Mouse (Mus musculus) cerebellum, adult 2 months (tissue): Measurements from ENCODE around the gene Kcnmb3. TPM values are rescaled to one million over a fixed set of nuclear protein-coding genes. Genes with fewer than 3 reads are reported as not detected.
"Not testable (repeated sequence)": the region's sequence is repeated elsewhere in the genome, so short reads cannot be mapped to it uniquely, and the experiment has no call there.

Experiments
- DNase-seq, 2 experiments: peaks; one replicate each; pipeline ENCODE4 v3.0.0; 2021
- H3K27ac ChIP-seq: fragments of 200-500 bp; 2 replicates; pipeline ENCODE4 v1.5.1; 2012; ENCODE audit warnings: low read length, control low read depth, inconsistent platforms; ENCODE audit not compliant: insufficient read depth
- H3K27me3 ChIP-seq: fragments of 200-500 bp; 2 replicates; pipeline ENCODE4 v1.6.1; 2012; ENCODE audit warnings: inconsistent platforms, mild to moderate bottlenecking, low read length, moderate library complexity; ENCODE audit not compliant: control insufficient read depth, insufficient read depth
- H3K4me1 ChIP-seq: fragments of 200-500 bp; 2 replicates; pipeline ENCODE4 v1.6.1; 2011; ENCODE audit warnings: low read length; ENCODE audit not compliant: control insufficient read depth, insufficient read depth
- H3K4me3 ChIP-seq: fragments of 200-500 bp; replicated peaks from 2 replicates; pipeline ENCODE3; 2011; ENCODE audit warnings: mild to moderate bottlenecking, low read depth, low read length, control low read depth; ENCODE audit not compliant: insufficient read depth
- CTCF ChIP-seq: fragments of 200-500 bp; IDR thresholded peaks from 2 replicates; pipeline ENCODE4 v1.5.1; 2011; ENCODE audit warnings: low read depth, mild to moderate bottlenecking, control low read depth, low read length, moderate library complexity, borderline replicate concordance; ENCODE audit not compliant: insufficient read depth
- POLR2A ChIP-seq: fragments of 200-500 bp; IDR thresholded peaks from 2 replicates; pipeline ENCODE4 v1.6.1; 2011; ENCODE audit warnings: low read length, control low read depth, borderline replicate concordance; ENCODE audit not compliant: insufficient read depth
- WGBS: fragments of 180-500 bp; shearing (Covaris S2); methylation state at CpG from one replicate; pipeline ENCODE4 v1.1.7; 2018; 5-methylcytosine and 5-hydroxymethylcytosine counted together
- polyA plus RNA-seq: library from polyadenylated mRNA; depleted of rRNA; stranded (reverse); fragments of >200 nt; gene quantifications from 2 replicates; pipeline ENCODE4 v1.2.3, GENCODE M21; 2012; rRNA removed

Kcnmb3 gene
- polyA plus RNA-seq, 1 experiment: 0.05 TPM

- Histone ChIP-seq H3K27ac (no peak overlapping the region), H3K4me3 (no peak overlapping the region), H3K4me1 (no peaks in the 10 kb centered on the region), H3K27me3 (no peaks in the 10 kb centered on the region)
- no peak for DNase-seq
- TF ChIP-seq POLR2A (no peak), CTCF (no peak)
- WGBS: 89% methylated on average over 11 of the region's 11 CpGs
These were observed 55.9 kb downstream of the Kcnmb3 start for GRCm38 (mm10) chr3:32436101-32436500.

GRCm38 (mm10) chr3:32434016-32434415 is 58.0 kb downstream of the Kcnmb3 start:
- no peak for DNase-seq
- Histone ChIP-seq H3K4me1 (peaks cover under 1% of the 10 kb centered on the region; the same call in 1 of the 2 replicates), H3K27ac (no peak overlapping the region), H3K27me3 (no peaks in the 10 kb centered on the region), H3K4me3 (no peak overlapping the region)
- no peak for TF ChIP-seq POLR2A
- TF ChIP-seq CTCF: no peak
- 52% methylated on average over 2 of the region's 2 CpGs for WGBS

GRCm38 (mm10) chr3:32430394-32430793 is 61.6 kb downstream of the Kcnmb3 start:
- Histone ChIP-seq H3K27ac (no peak overlapping the region), H3K4me1 (peaks cover 13% of the 10 kb centered on the region), H3K4me3 (no peak overlapping the region), H3K27me3 (no peaks in the 10 kb centered on the region)
- TF ChIP-seq CTCF: no peak
- TF ChIP-seq POLR2A: no peak
- WGBS: 44% methylated on average over 2 of the region's 2 CpGs
- DNase-seq: no peak

- peaks cover 13% of the 10 kb centered on the region for H3K4me1 ChIP-seq
- H3K4me3 ChIP-seq, DNase-seq, H3K27ac ChIP-seq, H3K27me3 ChIP-seq: not testable (repeated sequence)
These were observed 62.7 kb downstream of the Kcnmb3 start for GRCm38 (mm10) chr3:32429351-32429750.

- peak in 1 of 2 experiments; percentile 19 for DNase-seq
- WGBS: 21% methylated on average over 4 of the region's 4 CpGs
- no peaks in the 10 kb centered on the region for H3K27me3 ChIP-seq
- H3K27ac ChIP-seq: peak overlapping the region; percentile 47; the same call in 1 of the 2 replicates
- TF ChIP-seq POLR2A (no peak), CTCF (no peak)
- H3K4me3 ChIP-seq: no peak overlapping the region
- H3K4me1 ChIP-seq: peaks cover 13% of the 10 kb centered on the region
These were observed 63.1 kb downstream of the Kcnmb3 start for GRCm38 (mm10) chr3:32428921-32429320.

GRCm38 (mm10) chr3:32428361-32428760 is 63.7 kb downstream of the Kcnmb3 start:
- DNase-seq: no peak
- TF ChIP-seq CTCF (no peak), POLR2A (no peak)
- peaks cover 13% of the 10 kb centered on the region for H3K4me1 ChIP-seq
- WGBS: 93% methylated on average over 3 of the region's 3 CpGs
- no peak overlapping the region for H3K4me3 ChIP-seq
- no peak overlapping the region for H3K27ac ChIP-seq
- H3K27me3 ChIP-seq: no peaks in the 10 kb centered on the region

- 53% methylated on average over 4 of the region's 4 CpGs for WGBS
- Histone ChIP-seq H3K27me3 (no peaks in the 10 kb centered on the region), H3K4me3 (no peak overlapping the region), H3K4me1 (peaks cover 13% of the 10 kb centered on the region), H3K27ac (0 out of 2 replicates have a peak overlapping the region, but pooled peaks have one; percentile 26)
- no peak for DNase-seq
- TF ChIP-seq CTCF (no peak), POLR2A (no peak)
These were observed 64.3 kb downstream of the Kcnmb3 start for GRCm38 (mm10) chr3:32427695-32428094.

Other genes with a start within 250 kb of the Kcnmb3 start
- 43.8 and 44.8 TPM in 2 replicates for gene Zmat3, start 126.2 kb downstream of the Kcnmb3 start, polyA plus RNA-seq
- gene Pik3ca, start 94.6 kb downstream of the Kcnmb3 start, polyA plus RNA-seq: 29.0 and 29.7 TPM in 2 replicates
- gene Zfp639, start 18.0 kb upstream of the Kcnmb3 start, polyA plus RNA-seq: 53.5 and 53.8 TPM in 2 replicates
- gene Mfn1, start 37.2 kb upstream of the Kcnmb3 start, polyA plus RNA-seq: 134 and 143 TPM in 2 replicates
- 34.4 and 38.0 TPM in 2 replicates for gene Gnb4, start 124.4 kb upstream of the Kcnmb3 start, polyA plus RNA-seq
- gene Actl6a, start 214.1 kb upstream of the Kcnmb3 start, polyA plus RNA-seq: 23.5 and 24.2 TPM in 2 replicates
- 427 and 491 TPM in 2 replicates for gene Ndufb5, start 244.8 kb upstream of the Kcnmb3 start, polyA plus RNA-seq
- gene Mrpl47, start 245.4 kb upstream of the Kcnmb3 start, polyA plus RNA-seq: 17.1 and 18.5 TPM in 2 replicates